Mouse (Mus musculus): ENCODE measurements around the gene Ttc30b.

GRCm38 (mm10) chr2:75928011-75928410 is 10.4 kb downstream of the Ttc30b start:
- TF ChIP-seq CTCF (IDR thresholded peaks at IDR 0.05; ENCODE audit: low read depth, low read length): no peak
- TF ChIP-seq GATA1 (IDR thresholded peaks at IDR 0.05; ENCODE audit: borderline replicate concordance, low read length): no peak
